Mouse (Mus musculus) retina, adult 2 months (tissue): Measurements from ENCODE around the gene Vamp1.

Experiments used
- DNase-seq: peaks from one replicate; pipeline ENCODE4 v3.0.0-alpha.2; 2012; ENCODE audit warnings: low read depth, low spot score

Gene Vamp1

DNA sequence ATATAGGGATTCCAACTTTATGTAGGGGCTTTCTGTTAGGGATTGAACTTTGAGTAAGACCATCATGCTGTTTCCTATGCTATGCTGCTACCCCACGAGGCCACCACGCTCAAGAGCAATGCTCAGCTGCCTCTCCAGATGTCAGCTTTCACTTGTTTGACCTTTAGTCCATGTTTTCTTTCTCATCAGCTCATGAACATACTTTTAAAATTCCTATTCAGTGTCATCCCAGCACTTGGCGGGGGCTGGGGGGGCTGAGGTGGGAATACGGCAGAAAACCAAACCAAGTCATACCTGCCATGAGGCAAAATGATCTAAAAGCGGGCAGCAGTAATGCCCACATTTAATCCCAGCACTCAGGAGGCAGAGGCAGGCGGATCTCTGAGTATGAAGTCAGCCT, 2.2 kb upstream of the Vamp1 start:
- no peak for DNase-seq

DNA sequence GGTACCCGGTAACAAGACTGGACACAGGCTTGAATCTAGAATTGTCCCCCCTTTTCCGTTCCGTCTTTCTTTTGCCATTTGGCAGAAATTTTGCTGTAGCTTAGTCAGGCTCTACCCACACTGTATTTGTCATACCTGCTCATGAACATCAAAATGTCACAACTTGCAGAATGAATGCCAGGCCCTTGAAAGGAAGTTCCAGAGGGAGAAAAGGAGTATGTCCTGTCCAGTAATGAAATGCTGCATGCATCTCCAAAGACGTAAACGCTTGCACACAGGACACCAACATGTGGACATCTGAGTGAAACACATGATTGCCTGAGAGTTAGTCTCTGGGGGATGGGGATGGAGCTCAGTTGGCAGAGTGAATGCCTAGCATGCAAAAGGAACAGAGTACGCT, 1.6 kb upstream of the Vamp1 start:
- DNase-seq: no peak

DNA sequence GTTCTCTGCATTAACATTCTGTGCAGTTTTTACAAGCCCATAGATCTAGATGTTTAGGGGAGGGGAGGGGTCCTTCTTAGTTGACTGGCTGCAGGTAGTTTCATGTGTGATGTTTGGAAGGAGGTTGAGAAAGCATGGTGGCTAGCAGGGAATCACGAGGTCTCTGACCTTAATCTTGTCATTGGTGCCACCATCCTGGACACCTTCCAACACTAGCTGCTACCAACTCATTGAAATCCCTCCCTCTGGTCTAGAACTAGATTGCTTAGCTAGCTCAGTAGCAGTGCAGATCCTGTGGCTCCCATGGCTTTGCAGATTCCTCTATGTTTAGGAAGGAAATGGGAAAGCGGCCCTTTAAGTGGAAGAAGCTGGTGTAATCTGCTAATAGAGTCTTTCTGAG, 1.5 kb downstream of the Vamp1 start:
- DNase-seq: no peak

DNA sequence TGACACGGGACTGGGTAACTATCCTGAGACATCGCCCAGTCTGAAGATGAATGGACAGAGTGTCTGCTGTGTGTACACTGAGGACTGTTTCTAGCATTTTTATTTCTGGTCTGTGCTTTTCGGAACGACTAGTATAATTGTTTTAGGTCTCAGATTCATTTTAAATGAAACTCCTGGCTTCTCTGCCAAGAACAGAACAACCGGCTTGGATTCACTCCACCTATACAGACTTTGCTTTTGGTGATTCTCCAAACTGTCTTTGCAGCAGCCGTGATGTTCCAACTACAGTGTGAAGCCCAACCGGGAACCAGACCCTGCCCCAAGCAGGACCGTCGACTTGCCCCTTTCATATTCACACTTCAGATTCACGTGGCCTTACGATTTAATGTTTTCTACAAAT, 2.5 kb downstream of the Vamp1 start:
- no peak for DNase-seq

DNA sequence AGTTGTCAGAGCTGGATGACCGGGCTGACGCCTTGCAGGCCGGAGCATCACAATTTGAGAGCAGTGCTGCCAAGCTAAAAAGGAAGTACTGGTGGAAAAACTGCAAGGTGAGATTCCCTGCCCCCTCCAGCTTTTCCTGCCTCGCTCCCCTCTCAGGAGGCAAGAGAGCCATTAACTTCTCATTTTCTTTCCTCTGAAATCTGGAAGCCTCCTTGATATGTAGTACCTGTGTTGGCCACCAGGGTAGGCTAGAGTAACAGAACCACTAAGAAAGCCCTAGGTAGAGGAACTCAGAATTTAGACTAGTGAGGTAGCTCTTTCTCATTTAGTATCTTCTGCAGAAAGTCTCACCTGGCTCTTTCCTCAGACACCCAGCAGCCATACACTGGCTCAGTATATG, 3.6 kb downstream of the Vamp1 start:
- DNase-seq: no peak

DNA sequence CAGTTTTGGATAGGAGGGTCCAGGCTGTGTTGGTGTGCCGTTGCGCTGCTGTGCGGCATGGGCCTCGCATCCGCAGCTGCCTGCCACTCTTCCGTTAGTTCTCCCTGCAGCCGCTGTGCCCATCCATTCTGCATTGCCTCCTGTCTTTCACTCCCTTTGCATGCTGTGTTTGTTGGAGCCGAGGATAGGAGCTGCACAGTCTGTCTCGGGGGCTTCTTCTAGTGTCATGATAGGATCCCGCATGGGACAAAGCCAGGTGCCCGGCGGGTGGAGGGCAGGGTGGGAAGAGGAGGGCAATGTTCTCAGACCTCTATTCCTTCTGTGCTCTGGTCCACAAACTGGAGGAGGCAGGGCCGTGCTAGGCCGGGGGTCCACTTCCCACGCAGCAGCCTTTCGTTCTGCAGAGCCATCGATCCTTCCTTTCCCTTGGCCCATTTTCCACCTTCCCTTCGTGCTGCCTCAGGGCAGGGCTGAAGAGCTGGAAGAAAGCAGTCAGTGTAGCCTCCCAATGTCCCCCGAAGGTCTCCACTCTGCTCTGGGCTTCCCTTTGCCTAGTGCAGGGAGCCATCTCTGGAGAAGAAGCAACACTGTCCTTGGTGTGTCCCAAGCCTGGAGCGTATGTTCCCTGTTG, 5.9 kb downstream of the Vamp1 start:
- no peak for DNase-seq

DNA sequence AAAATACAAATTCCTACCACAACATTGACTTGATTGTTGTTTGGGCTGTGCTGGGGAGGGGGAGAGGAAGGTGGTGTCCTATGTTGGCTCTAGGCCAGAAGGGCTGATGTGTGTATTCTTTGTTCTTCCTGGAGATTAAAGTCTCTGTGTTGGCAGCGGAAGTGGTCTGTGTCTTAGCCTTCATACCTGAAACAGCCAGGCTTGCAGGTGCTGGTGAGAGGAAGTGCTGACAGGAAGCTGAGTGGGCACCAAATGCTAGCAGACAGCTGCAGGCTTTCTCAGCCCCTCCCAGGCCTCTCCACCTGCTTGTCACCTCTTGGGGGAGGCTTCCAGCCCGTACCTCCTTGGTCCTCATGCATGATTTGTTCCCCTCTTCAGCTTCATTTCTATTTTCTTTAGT, 6.8 kb downstream of the Vamp1 start:
- no peak for DNase-seq

DNA sequence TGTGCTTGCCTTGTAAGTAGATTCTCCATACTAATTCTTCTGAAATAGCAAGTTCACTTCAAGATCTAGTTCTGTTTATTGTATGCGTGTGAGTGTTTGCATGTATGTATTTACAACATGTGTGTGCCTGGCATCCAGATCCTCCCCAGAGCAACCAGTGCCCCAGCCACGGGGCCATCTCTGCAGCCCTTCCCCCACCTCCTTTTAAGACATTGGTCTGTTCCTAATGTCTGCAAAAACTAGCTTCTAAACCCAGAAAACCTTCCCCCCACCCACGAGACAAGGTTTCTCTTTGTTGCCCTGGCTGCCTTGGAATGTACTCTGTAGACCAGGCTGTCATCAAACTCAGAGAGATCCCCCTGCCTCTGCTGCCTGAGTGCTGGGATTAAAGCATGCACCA, 7.2 kb downstream of the Vamp1 start:
- DNase-seq: no peak

DNA sequence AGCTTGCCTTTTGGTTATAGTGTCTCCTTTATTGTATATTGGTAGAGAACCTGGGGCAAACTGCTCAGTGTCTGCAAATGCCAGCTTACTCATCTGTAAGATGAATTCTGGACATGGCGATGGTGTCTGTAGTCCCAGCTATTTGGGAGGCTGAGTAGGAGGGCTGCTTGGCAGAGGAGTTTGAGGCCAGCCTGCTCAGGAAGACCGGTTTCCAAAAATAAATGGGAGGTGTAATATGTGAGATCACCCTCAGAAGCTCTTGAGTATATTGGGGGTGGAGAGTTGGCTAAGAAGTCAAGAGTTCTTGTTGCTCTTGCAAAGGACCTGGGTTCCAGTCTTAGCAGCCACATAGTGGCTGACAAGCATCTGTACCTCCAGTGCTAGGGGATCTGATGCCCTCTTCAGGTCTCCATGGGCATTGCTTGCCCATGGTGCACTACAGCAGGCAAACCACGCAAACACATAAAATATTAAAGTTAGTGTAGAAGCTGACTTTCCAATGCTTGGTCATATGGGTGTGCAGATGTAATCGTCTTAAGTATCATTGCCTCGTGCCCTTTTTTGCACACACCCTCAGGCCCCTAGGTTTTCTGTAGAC, 10.3 kb downstream of the Vamp1 start:
- DNase-seq: no peak

DNA sequence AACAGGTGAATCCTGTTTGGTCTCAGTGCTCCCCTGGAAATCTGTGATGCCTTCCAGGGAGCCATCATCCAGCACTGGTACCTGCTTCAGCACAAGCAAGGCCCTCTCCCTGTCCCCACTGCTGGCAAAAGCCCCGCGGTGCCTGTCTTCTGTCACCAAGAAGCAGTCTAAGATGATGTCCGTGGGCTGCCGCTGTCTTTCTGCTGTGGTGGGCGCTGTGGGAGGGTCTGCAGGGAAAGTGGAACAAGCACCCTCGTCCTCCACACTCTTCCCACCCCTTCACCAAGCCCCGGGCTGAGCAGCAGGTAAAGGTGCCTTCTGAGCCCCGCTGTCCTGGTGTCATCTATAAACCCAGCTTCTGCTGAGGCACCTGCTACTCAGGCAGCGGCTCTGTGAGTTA, 15.2 kb downstream of the Vamp1 start:
- DNase-seq: no peak

DNA sequence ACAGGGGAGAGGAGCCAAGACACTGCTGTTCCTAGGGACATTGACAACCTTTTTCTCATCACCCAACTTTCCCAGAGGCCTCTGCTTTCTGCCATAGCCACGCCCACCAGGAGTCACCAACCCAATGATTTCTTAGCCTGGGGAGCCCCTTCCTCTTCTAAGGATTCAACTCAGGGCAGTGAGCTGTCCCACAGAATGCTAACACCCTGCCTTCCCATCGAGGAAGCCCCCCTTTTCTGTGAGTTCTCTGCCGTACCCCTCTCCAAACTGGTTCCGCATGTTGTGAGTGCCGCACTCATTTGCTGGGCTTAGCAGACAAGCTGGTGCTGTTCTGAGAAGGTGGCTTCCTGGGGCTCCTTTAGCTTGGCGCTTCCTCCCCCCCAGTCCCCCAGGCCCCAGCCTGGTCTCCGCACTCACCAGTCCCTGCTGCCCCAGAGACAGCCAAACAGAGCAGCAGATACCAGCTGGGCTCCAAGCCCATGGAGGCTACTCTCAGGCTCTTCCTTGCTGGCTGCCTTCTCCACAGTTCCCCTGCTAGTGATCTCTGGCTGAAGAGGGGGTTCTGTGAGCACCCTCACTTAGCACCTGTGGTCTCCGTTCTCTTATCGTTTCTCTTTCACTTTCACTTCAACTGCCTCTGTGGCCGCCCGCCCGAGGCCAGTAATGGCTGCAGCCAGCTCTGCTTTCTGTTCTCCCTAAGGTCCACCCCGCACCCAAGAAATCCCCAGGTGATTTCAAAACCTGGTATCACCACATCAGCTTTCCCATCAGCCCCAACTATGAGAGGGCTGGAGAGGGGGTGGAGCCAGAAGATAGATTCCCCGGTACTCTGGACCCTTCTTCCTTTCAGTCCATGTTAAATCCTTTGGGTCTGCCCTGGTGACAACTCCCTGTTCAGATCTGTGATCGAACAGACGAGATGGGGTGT, 16.0 kb downstream of the Vamp1 start, which contains the start of gene Tapbpl:
Tapbpl (minus strand) TSS at position 744 of the 928 bp plus-strand sequence.
- no peak for DNase-seq

DNA sequence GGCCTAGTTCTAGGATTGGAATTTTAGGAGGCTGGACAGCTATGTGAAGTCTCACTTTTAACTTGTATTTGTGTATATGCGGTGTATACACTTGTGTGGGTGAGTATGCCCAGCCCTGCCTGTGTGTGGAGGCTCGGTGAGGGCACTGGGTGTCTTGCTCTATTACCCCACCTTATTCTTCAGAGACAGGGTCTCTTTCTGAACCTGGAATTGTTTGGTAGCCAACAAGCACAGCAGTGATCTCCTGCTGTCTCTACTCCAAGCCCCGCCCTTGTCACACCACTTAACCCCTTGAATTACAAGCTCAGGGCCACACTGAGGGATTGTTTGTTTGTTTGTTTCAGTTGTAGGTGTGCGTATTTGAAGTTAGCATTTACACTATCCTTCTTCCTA, 16.7 kb downstream of the Vamp1 start:
- DNase-seq: no peak

DNA sequence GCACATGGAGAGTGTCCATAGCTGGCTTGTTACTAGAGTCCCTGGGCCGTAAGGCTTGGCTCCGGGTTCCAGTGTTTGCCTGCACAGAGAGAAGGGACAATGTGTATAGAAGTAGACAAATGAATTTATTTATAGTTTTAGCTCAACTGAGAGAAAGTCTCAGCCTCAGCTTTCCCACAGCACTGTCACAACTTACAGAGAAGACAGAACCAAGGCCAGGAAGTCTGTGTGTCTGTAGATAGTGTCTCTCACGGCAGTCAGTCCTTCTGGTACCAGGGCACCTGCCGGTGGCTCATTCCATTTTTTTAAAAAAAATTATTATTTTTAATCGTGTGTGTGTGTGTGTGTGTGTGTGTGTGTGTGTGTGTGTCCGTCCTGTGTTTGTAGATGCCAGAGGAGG, 17.2 kb downstream of the Vamp1 start:
- DNase-seq: no peak

DNA sequence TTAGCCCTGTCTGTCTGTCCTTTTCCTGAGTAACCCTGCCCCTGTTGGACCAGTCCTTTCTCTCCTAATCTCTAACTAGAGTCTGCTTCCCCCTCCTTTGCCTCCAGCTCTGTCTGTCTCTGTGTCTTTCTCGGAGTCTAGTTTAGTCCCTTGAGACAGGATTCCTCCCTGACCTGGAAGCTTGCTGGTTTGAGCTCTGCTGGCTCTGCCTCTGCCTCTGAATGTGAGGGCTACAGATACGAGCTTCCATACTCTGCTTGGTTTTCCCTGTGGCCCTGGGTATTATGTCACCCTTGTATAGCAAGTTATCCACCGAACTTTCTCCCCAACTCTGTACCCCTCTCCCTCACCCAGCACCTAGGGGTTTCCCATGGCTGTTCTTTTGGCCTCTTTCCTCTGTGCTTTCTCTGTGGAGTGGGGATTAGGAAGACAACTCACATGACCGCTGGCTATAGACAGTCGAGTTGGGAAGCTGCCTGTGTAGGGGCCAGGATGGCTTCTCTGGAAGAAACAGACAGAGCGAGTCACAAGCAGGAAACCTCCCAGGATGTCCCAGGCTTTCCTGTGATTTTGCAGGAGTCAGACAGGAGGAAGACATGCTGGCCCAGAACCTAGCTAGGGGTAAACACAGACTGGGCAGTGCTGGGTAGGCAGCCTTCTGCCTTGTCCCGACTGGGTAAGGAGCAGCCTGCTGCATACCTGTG, 18.6 kb downstream of the Vamp1 start:
- DNase-seq: no peak

DNA sequence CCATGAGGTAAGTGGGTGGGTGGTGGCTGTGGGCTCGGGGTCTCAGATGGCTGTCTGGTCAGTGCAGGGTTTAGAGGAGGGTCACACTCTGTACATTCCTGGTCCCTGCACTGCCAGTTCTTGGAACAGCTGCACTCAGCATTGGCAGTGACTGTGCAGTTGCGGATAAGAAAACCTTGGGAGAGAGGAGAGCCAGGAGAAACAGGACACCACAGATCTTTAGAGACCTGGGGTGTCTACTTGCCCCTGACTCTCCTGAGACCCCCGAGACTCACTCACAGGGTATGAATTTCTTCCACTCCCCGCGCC, 19.1 kb downstream of the Vamp1 start:
- no peak for DNase-seq

DNA sequence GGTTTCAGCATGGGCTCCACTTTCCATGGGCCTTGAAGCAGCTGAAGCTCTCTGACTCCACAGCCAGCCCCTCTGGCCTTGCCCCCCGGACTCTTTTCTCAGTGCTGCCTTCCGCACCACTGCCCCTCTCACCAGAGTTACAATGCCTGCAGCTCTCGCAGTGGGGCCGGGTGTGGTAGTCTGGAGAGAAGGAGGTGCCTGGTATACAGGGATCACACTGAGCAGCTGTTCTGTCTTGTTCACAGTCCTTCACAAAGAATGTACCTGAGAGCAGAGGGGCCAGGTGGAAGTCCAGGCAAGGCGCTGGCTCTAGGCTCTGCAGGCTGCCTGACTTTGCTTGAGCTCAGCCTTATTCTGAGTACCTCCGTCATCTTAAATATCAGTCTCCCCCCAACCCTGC, 21.0 kb downstream of the Vamp1 start:
- DNase-seq: no peak

DNA sequence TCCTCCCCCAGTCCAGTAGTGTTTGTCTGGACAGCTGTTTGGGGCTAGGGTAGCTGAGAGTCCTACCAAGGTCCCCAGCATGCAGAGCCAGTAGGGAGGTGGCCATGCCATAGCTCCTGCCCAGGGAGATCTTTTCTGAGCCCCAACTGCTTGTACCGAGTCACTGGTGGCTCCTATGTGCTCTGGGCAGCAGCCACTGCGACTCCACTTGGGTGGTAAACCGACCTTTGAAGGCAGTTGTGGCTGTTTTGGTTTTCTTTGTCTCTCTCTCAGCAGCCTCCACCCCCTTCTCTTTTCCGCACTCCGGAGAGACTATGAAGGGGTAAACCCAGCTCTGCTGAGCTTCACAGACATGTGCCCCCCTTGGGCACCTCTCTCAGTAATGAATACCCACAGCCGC, 21.4 kb downstream of the Vamp1 start, which contains the start of gene Cd27:
Cd27 (minus strand) TSS at position 229 of the 400 bp plus-strand sequence.
- DNase-seq: no peak

DNA sequence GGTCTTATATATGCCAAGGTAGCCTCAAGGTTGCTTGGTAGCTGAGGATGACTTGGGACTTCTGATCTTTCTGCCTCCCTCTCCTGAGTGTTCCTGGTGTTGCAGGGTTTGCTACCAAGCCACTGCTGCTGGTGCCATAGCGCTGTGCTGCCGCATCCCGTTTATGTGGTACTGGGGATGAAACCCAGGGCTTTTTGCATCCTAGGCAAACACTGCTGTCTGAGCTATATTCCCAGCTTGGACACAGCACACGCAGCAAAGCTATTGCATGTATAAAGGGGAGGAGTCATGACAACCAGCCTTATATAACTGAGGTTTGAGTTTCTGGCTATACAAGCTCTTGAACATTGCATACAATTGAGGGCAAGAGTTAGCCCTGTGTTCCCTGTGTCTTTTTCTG, 22.1 kb downstream of the Vamp1 start:
- no peak for DNase-seq

DNA sequence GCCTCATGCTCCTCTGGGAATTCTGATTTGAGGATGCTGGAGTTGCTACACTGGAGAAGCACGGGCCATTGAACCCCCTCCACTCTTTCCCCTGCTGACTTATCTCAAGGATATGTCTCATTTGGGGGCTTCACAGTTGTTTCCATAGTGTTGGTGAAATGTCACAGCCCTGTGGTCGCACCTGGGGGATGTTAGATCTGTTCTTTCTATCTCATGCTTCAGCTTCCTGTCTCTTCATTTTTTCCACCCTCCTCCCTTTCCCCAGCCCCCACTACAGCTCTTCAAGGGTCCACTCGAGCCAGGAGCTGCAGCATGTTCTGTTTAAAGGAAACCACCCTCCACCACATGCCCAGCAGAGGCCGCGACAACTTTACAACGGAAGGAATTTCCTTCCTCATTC, 23.0 kb downstream of the Vamp1 start:
- no peak for DNase-seq

DNA sequence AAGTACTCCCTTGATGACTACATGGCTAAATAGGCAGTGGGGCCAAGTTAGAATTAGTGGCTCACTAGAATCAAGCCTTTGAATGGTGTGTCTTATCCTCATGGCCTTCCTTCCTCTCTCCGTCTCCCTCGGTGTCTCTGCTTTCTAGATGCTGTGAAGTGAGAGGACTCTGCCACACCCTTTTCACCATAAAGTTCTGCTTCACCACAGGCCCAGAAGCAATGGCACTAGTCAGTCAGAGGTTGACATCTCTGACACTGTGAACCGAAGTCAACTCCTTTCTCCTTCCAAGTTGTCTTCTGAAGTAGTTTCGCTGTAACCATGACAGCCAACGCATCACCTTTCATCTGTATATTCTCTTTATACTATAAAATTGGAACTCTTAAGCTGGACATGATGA, 24.2 kb downstream of the Vamp1 start:
- no peak for DNase-seq

DNA sequence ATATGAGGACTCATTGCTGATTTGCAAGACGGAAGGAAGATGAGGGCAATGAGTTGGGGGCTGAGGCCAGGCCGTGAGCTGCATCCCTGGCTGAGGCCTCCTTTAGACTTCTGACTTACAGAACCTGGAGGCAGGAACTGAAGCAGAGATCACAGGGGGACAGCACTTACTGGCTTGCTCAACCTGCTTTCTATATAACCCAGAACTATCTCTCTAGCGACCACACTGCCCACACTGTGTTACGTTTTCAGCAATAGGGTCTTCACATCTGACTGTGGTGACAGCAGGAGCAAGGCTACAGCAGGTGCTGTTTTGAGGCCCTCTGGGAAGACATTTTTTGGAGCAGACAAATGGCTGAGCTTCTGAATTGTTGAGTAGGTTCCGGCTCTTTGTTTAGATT, 25.3 kb downstream of the Vamp1 start:
- DNase-seq: no peak

DNA sequence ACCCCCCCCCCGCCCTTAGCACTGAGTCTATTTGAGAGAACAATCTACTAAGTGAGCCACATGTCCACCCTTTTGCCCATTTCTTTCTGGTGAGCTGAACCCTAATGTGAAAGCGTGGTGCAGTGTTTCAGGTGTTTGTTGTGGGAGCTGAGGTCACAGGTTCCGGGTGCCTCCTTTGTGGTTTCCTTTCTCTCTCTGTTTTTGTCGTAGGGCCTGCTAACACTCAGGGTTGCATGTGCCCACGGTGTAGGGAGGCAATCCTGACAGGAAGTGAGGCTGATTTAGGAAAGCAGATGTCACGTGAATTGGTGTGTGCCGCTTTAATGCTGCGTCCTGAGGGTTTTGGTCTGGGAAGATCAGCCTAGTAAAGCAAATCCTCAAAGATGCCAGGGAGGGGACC, 26.2 kb downstream of the Vamp1 start:
- no peak for DNase-seq
